Mouse (Mus musculus): ENCODE results near the gene Zcchc7. TPM values are rescaled to one million over a fixed set of nuclear protein-coding genes. Genes with fewer than 3 reads are reported as not detected.

The Zcchc7 gene
- polyA plus RNA-seq, 1 experiment from 2014 or later, result 22.3 TPM

- WGBS, result 60% methylated on average over 2 of the region's 2 CpGs
- no peak overlapping the region for H3K4me3 ChIP-seq (ENCODE audit: low read depth, low read length)
- no peaks in the 10 kb centered on the region for H3K36me3 ChIP-seq (ENCODE audit: control insufficient read depth, insufficient read depth, low read length)
- H3K27ac ChIP-seq (replicated peaks; ENCODE audit: low read depth, low read length), result no peak overlapping the region
- no peak overlapping the region for H3K4me2 ChIP-seq (ENCODE audit: low read depth, severe bottlenecking)
- no peaks in the 10 kb centered on the region for H3K9me3 ChIP-seq (ENCODE audit: control insufficient read depth, low read length)
- no peak for DNase-seq (ENCODE audit: low spot score)
- no peak for ATAC-seq (ENCODE audit: insufficient number of reproducible peaks, low FRiP score, low TSS enrichment, low read depth)
- H3K27me3 ChIP-seq (ENCODE audit: control insufficient read depth, insufficient read depth, low read length), result no peaks in the 10 kb centered on the region
- H3K4me1 ChIP-seq (ENCODE audit: control insufficient read depth, insufficient read depth, low read length), result peaks cover 3% of the 10 kb centered on the region; the same call in 1 of the 2 replicates
- no peak overlapping the region for H3K9ac ChIP-seq (ENCODE audit: low read length)
These were observed 154.4 kb downstream of the Zcchc7 start for GRCm38 (mm10) chr4:44910065-44910464.

- DNase-seq (ENCODE audit: low spot score) (no peak), ATAC-seq (ENCODE audit: insufficient number of reproducible peaks, low FRiP score, low TSS enrichment, low read depth) (no peak)
- H3K9ac ChIP-seq (ENCODE audit: low read length), result no peak overlapping the region
- H3K4me3 ChIP-seq (ENCODE audit: low read depth, low read length), result no peak overlapping the region
- no peak overlapping the region for H3K27ac ChIP-seq (replicated peaks; ENCODE audit: low read depth, low read length)
- no peaks in the 10 kb centered on the region for H3K36me3 ChIP-seq (ENCODE audit: control insufficient read depth, insufficient read depth, low read length)
- 87% methylated on average over 2 of the region's 2 CpGs for WGBS
- H3K4me1 ChIP-seq (ENCODE audit: control insufficient read depth, insufficient read depth, low read length), result peaks cover 2% of the 10 kb centered on the region; the same call in 1 of the 2 replicates
- H3K9me3 ChIP-seq (ENCODE audit: control insufficient read depth, low read length), result no peaks in the 10 kb centered on the region
- no peak overlapping the region for H3K4me2 ChIP-seq (ENCODE audit: low read depth, severe bottlenecking)
- no peaks in the 10 kb centered on the region for H3K27me3 ChIP-seq (ENCODE audit: control insufficient read depth, insufficient read depth, low read length)
These were observed 155.2 kb downstream of the Zcchc7 start for GRCm38 (mm10) chr4:44910857-44911256.

GRCm38 (mm10) chr4:44917312-44917848 is 161.7 kb downstream of the Zcchc7 start:
- Histone ChIP-seq H3K4me2 (ENCODE audit: low read depth, severe bottlenecking) (no peak overlapping the region), H3K9me3 (ENCODE audit: control insufficient read depth, low read length) (no peaks in the 10 kb centered on the region), H3K36me3 (ENCODE audit: control insufficient read depth, insufficient read depth, low read length) (no peaks in the 10 kb centered on the region), H3K4me1 (ENCODE audit: control insufficient read depth, insufficient read depth, low read length) (no peaks in the 10 kb centered on the region), H3K9ac (ENCODE audit: low read length) (no peak overlapping the region), H3K4me3 (ENCODE audit: low read depth, low read length) (no peak overlapping the region), H3K27ac (replicated peaks; ENCODE audit: low read depth, low read length) (no peak overlapping the region), H3K27me3 (ENCODE audit: control insufficient read depth, insufficient read depth, low read length) (no peaks in the 10 kb centered on the region)
- 76% methylated on average over 5 of the region's 5 CpGs for WGBS
- DNase-seq (ENCODE audit: low spot score) (no peak), ATAC-seq (ENCODE audit: insufficient number of reproducible peaks, low FRiP score, low TSS enrichment, low read depth) (no peak)

- Histone ChIP-seq H3K4me3 (ENCODE audit: low read depth, low read length) (no peak overlapping the region), H3K36me3 (ENCODE audit: control insufficient read depth, insufficient read depth, low read length) (no peaks in the 10 kb centered on the region), H3K4me2 (ENCODE audit: low read depth, severe bottlenecking) (no peak overlapping the region), H3K4me1 (ENCODE audit: control insufficient read depth, insufficient read depth, low read length) (no peaks in the 10 kb centered on the region), H3K9ac (ENCODE audit: low read length) (no peak overlapping the region), H3K9me3 (ENCODE audit: control insufficient read depth, low read length) (no peaks in the 10 kb centered on the region), H3K27me3 (ENCODE audit: control insufficient read depth, insufficient read depth, low read length) (no peaks in the 10 kb centered on the region), H3K27ac (replicated peaks; ENCODE audit: low read depth, low read length) (no peak overlapping the region)
- DNase-seq (ENCODE audit: low spot score) (no peak), ATAC-seq (ENCODE audit: insufficient number of reproducible peaks, low FRiP score, low TSS enrichment, low read depth) (no peak)
- WGBS, result 85% methylated on average over 3 of the region's 3 CpGs
These were observed 162.2 kb downstream of the Zcchc7 start for GRCm38 (mm10) chr4:44917907-44918306.

GRCm38 (mm10) chr4:44920831-44921230 is 165.2 kb downstream of the Zcchc7 start:
- Histone ChIP-seq H3K4me2 (ENCODE audit: low read depth, severe bottlenecking) (no peak overlapping the region), H3K4me1 (ENCODE audit: control insufficient read depth, insufficient read depth, low read length) (no peaks in the 10 kb centered on the region), H3K36me3 (ENCODE audit: control insufficient read depth, insufficient read depth, low read length) (no peaks in the 10 kb centered on the region), H3K4me3 (ENCODE audit: low read depth, low read length) (no peak overlapping the region), H3K9ac (ENCODE audit: low read length) (no peak overlapping the region), H3K27ac (replicated peaks; ENCODE audit: low read depth, low read length) (no peak overlapping the region), H3K9me3 (ENCODE audit: control insufficient read depth, low read length) (no peaks in the 10 kb centered on the region), H3K27me3 (ENCODE audit: control insufficient read depth, insufficient read depth, low read length) (no peaks in the 10 kb centered on the region)
- ATAC-seq (ENCODE audit: insufficient number of reproducible peaks, low FRiP score, low TSS enrichment, low read depth) (no peak), DNase-seq (ENCODE audit: low spot score) (no peak)
- whole genome bisulfite sequencing, result 81% methylated on average over 5 of the region's 5 CpGs

- no peaks in the 10 kb centered on the region for H3K36me3 ChIP-seq (ENCODE audit: control insufficient read depth, insufficient read depth, low read length)
- 92% methylated on average over 7 of the region's 7 CpGs for WGBS
- H3K27me3 ChIP-seq (ENCODE audit: control insufficient read depth, insufficient read depth, low read length), result no peaks in the 10 kb centered on the region
- H3K4me2 ChIP-seq (ENCODE audit: low read depth, severe bottlenecking), result no peak overlapping the region
- H3K4me1 ChIP-seq (ENCODE audit: control insufficient read depth, insufficient read depth, low read length), result no peaks in the 10 kb centered on the region
- DNase-seq (ENCODE audit: low spot score) (no peak), ATAC-seq (ENCODE audit: insufficient number of reproducible peaks, low FRiP score, low TSS enrichment, low read depth) (no peak)
- H3K27ac ChIP-seq (replicated peaks; ENCODE audit: low read depth, low read length), result no peak overlapping the region
- H3K9ac ChIP-seq (ENCODE audit: low read length), result no peak overlapping the region
- no peaks in the 10 kb centered on the region for H3K9me3 ChIP-seq (ENCODE audit: control insufficient read depth, low read length)
- H3K4me3 ChIP-seq (ENCODE audit: low read depth, low read length), result no peak overlapping the region
These were observed 166.9 kb downstream of the Zcchc7 start for GRCm38 (mm10) chr4:44922466-44923128.

GRCm38 (mm10) chr4:44923129-44923481 is 167.4 kb downstream of the Zcchc7 start:
- H3K4me2 ChIP-seq (ENCODE audit: low read depth, severe bottlenecking), result no peak overlapping the region
- no peaks in the 10 kb centered on the region for H3K36me3 ChIP-seq (ENCODE audit: control insufficient read depth, insufficient read depth, low read length)
- no peak overlapping the region for H3K27ac ChIP-seq (replicated peaks; ENCODE audit: low read depth, low read length)
- H3K9me3 ChIP-seq (ENCODE audit: control insufficient read depth, low read length), result no peaks in the 10 kb centered on the region
- H3K27me3 ChIP-seq (ENCODE audit: control insufficient read depth, insufficient read depth, low read length), result no peaks in the 10 kb centered on the region
- ATAC-seq (ENCODE audit: insufficient number of reproducible peaks, low FRiP score, low TSS enrichment, low read depth) (no peak), DNase-seq (ENCODE audit: low spot score) (no peak)
- no peak overlapping the region for H3K9ac ChIP-seq (ENCODE audit: low read length)
- WGBS, result 88% methylated on average over 5 of the region's 5 CpGs
- no peak overlapping the region for H3K4me3 ChIP-seq (ENCODE audit: low read depth, low read length)
- H3K4me1 ChIP-seq (ENCODE audit: control insufficient read depth, insufficient read depth, low read length), result no peaks in the 10 kb centered on the region

GRCm38 (mm10) chr4:44927934-44928333 is 172.3 kb downstream of the Zcchc7 start:
- DNase-seq (ENCODE audit: low spot score) (no peak), ATAC-seq (ENCODE audit: insufficient number of reproducible peaks, low FRiP score, low TSS enrichment, low read depth) (no peak)
- no peaks in the 10 kb centered on the region for H3K4me1 ChIP-seq (ENCODE audit: control insufficient read depth, insufficient read depth, low read length)
- 82% methylated on average over 2 of the region's 2 CpGs for WGBS
- H3K9ac ChIP-seq (ENCODE audit: low read length), result no peak overlapping the region
- no peaks in the 10 kb centered on the region for H3K36me3 ChIP-seq (ENCODE audit: control insufficient read depth, insufficient read depth, low read length)
- H3K4me3 ChIP-seq (ENCODE audit: low read depth, low read length), result no peak overlapping the region
- no peaks in the 10 kb centered on the region for H3K9me3 ChIP-seq (ENCODE audit: control insufficient read depth, low read length)
- no peak overlapping the region for H3K4me2 ChIP-seq (ENCODE audit: low read depth, severe bottlenecking)
- H3K27ac ChIP-seq (replicated peaks; ENCODE audit: low read depth, low read length), result no peak overlapping the region
- H3K27me3 ChIP-seq (ENCODE audit: control insufficient read depth, insufficient read depth, low read length), result no peaks in the 10 kb centered on the region

GRCm38 (mm10) chr4:44928790-44929189 is 173.1 kb downstream of the Zcchc7 start:
- Histone ChIP-seq H3K4me3 (ENCODE audit: low read depth, low read length) (no peak overlapping the region), H3K36me3 (ENCODE audit: control insufficient read depth, insufficient read depth, low read length) (peaks cover 3% of the 10 kb centered on the region; the same call in 1 of the 2 replicates), H3K9ac (ENCODE audit: low read length) (no peak overlapping the region), H3K27ac (replicated peaks; ENCODE audit: low read depth, low read length) (no peak overlapping the region), H3K4me2 (ENCODE audit: low read depth, severe bottlenecking) (no peak overlapping the region), H3K27me3 (ENCODE audit: control insufficient read depth, insufficient read depth, low read length) (no peaks in the 10 kb centered on the region), H3K9me3 (ENCODE audit: control insufficient read depth, low read length) (no peaks in the 10 kb centered on the region), H3K4me1 (ENCODE audit: control insufficient read depth, insufficient read depth, low read length) (no peaks in the 10 kb centered on the region)
- ATAC-seq (ENCODE audit: insufficient number of reproducible peaks, low FRiP score, low TSS enrichment, low read depth) (no peak), DNase-seq (ENCODE audit: low spot score) (no peak)
- 92% methylated on average over 3 of the region's 3 CpGs for WGBS

Data from limb, embryonic 11.5 days (tissue).